Mouse (Mus musculus): ENCODE results near the gene Gm5416.
"Not testable (repeated sequence)": the region's sequence is repeated elsewhere in the genome, so short reads cannot be mapped to it uniquely, and the experiment has no call there.

The Gm5416 gene

GRCm38 (mm10) chr16:36209967-36210453 lies at the start of gene Gm5416:
TSS of gene Gm5416 (plus strand) at chr16:36210403.
- no peak for DNase-seq

GRCm38 (mm10) chr16:36167841-36168240 lies 42.4 kb upstream of the Gm5416 start:
- DNase-seq, result not testable (repeated sequence)

- no peak for DNase-seq
Observed at GRCm38 (mm10) chr16:36176108-36176507, 34.1 kb upstream of the Gm5416 start.

DNA sequence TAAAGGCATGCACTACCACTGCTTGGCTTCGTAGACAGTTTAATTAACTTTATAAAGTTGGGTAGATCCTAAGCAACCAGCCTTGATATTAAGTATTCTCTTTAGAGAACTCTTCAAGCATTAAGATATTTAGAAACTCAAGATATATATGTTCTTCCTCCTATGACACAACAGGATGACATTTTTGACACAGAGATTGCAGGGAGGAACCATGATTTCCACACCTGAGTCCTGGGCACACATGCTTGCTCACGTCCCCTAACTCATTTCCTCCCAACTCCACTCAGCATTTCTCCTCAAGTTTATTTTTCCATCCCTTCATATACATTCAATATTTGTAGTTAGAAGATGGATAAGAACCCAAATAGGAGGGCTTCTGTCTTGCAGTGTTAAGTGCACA lies 30.3 kb upstream of the Gm5416 start:
- no peak for DNase-seq

GRCm38 (mm10) chr16:36183912-36184311 lies 26.3 kb upstream of the Gm5416 start, which contains the start of gene Gm5483:
TSS of gene Gm5483 (plus strand) at chr16:36184212.
- DNase-seq, result not testable (repeated sequence)

- DNase-seq, result no peak
Observed at GRCm38 (mm10) chr16:36199226-36199625, 11.0 kb upstream of the Gm5416 start.

DNA sequence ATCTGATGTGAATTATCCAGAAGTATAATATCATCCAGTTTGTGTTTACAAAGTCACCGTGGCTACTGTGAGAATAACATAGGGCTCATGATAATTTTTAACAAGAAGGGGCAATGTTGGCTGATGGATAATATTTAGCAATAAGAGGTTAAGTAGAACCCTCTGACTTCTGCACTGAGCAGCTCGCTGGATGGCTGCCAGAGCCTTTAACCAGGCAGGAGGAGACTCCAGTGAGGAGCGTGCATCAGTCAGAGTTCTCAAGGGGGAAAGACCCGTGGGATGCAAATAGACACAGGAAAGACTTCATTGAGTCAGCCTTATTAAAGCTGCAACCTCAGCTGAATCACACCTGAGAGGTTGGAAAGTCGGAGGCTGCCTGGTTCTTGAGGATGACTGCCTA lies 6.4 kb upstream of the Gm5416 start:
- no peak for DNase-seq

GRCm38 (mm10) chr16:36205684-36206083 lies 4.5 kb upstream of the Gm5416 start:
- not testable (repeated sequence) for DNase-seq

GRCm38 (mm10) chr16:36221168-36221567 lies 11.0 kb downstream of the Gm5416 start, which contains the start of gene 2010005H15Rik:
TSS of gene 2010005H15Rik (plus strand) at chr16:36221468.
- not testable (repeated sequence) for DNase-seq

DNA sequence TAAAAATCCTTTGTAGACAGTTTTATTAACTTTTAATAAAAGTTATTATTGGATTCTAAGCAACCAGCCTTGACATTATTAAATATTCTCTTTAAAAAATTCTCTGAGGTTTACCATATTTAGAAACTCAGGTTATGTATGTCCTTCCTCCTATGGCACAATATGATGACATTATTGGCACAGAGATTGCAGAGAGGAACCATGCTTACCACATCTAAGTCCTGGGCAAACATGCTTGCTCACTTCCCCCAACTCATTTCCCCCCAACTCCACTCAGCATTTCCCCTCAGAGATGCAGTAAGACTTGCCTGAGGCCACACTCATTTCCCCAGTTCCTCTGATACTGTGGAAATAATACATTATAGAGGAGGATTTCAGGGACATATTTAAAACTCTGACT lies 50.4 kb downstream of the Gm5416 start:
- not testable (repeated sequence) for DNase-seq

Measured in thymus, postnatal 4 days (tissue).